Comparison of ENCODE assay signal across 8 mouse cellular contexts in the genomic region with DNA sequence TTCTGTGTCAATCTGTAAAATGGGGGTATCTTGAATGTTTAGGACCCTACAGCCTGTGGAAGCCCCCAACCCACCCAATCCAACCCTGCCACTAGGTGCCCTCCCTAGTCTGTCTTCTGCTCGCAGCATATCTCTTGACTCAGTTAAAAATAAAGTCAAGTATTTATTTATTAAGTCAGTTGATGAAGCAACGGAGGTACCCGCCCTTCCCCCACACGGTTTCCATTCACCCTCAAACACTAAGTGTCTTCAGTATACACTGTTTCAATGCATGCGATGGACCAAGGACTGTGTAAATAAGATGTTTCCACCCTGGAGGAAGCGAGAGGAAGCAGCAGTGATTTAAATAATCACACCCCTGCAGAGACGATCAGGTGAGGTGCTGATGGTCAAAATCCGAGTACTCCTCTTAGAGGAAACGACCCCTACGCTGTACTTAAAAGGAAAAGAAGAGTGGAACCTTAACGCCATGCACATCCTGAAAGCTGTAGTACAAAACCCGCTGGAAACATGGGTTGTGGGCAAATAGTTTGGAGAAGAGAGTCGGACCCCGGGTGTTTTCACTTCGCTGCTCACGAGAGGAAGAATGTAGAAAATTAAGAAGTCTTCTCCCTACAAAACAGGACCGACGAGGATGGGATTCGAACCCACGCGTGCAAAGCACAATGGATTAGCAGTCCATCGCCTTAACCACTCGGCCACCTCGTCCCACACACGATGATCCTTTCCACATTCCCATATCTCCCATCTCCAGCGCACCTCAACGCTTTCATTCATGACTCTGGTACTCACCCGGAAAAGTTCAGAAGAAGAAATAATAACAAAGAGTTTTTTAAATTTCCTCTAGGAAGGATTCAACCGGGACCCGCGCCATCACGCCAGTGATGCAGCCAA. TPM values are rescaled to one million over a fixed set of nuclear protein-coding genes. Genes with fewer than 3 reads are reported as not detected.
DNase-seq lines count a peak whose midpoint lies in the region; ATAC-seq and TF ChIP-seq lines count a peak whose summit lies in the region.

No protein-coding gene starts in this region.

- TF ChIP-seq CTCF in stomach, postnatal 0 days (IDR thresholded peaks at IDR 0.05; ENCODE audit: low read depth), result no peak

- peaks cover 4% of the 10 kb centered on the region; the same call in 1 of the 2 replicates for H3K36me3 ChIP-seq in embryonic facial prominence, embryonic 10.5 days (replicated peaks)
- no peaks in the 10 kb centered on the region for H3K36me3 ChIP-seq in kidney, embryonic 14.5 days (ENCODE audit: control insufficient read depth, insufficient read depth, low read length)
- H3K36me3 ChIP-seq in stomach, postnatal 0 days (ENCODE audit: control insufficient read depth, insufficient read depth, low read length), result no peaks in the 10 kb centered on the region

- H3K4me3 ChIP-seq in embryonic facial prominence, embryonic 10.5 days, result peak overlapping the region; percentile 95
- peak overlapping the region; percentile 80 for H3K4me3 ChIP-seq in kidney, embryonic 14.5 days (ENCODE audit: low read length)
- peak overlapping the region; percentile 73 for H3K4me3 ChIP-seq in stomach, postnatal 0 days (ENCODE audit: low read depth, low read length)

- peak; percentile 60 to 62 for DNase-seq in urinary bladder, adult 18-20 months (ENCODE audit: low spot score in 2 of 2)
- DNase-seq in urinary bladder, postnatal 10 days (ENCODE audit: low spot score), result no peak
- DNase-seq in embryonic facial prominence, embryonic 10.5 days (ENCODE audit: low spot score), result peak; percentile 90
- peak; percentile 88 for DNase-seq in heart, adult 8-10 months (ENCODE audit: low spot score)
- peak; percentile 84 for DNase-seq in liver
- DNase-seq in neural tube, embryonic 10.5 days (ENCODE audit: extremely low spot score, low spot score), result peak; percentile 94
- peak; percentile 71 for DNase-seq in stomach, postnatal 0 days (ENCODE audit: low spot score)

- peak; percentile 56 for ATAC-seq in kidney, embryonic 14.5 days (ENCODE audit: low FRiP score, low TSS enrichment)
- no peak; the same call in 1 of the 2 replicates for ATAC-seq in stomach, postnatal 0 days (ENCODE audit: low FRiP score, low TSS enrichment)

- peaks cover 45% of the 10 kb centered on the region for H3K4me1 ChIP-seq in embryonic facial prominence, embryonic 10.5 days
- H3K4me1 ChIP-seq in kidney, embryonic 14.5 days (ENCODE audit: control insufficient read depth, insufficient read depth, low read length), result peaks cover 24% of the 10 kb centered on the region
- H3K4me1 ChIP-seq in stomach, postnatal 0 days (replicated peaks; ENCODE audit: control insufficient read depth, insufficient read depth), result peaks cover 6% of the 10 kb centered on the region

- peak overlapping the region; percentile 99 for H3K4me2 ChIP-seq in kidney, embryonic 14.5 days (replicated peaks; ENCODE audit: low read depth, low read length)
- H3K4me2 ChIP-seq in stomach, postnatal 0 days (replicated peaks; ENCODE audit: low read depth), result peak overlapping the region; percentile 96

- H3K9ac ChIP-seq in kidney, embryonic 14.5 days (ENCODE audit: low read depth, low read length), result peak overlapping the region; percentile 91
- H3K9ac ChIP-seq in stomach, postnatal 0 days (ENCODE audit: low read length), result peak overlapping the region; percentile 89

- H3K27ac ChIP-seq in embryonic facial prominence, embryonic 10.5 days (replicated peaks), result peak overlapping the region; percentile 95
- H3K27ac ChIP-seq in kidney, embryonic 14.5 days (ENCODE audit: low read depth, low read length), result peak overlapping the region; percentile 88; the same call in 1 of the 2 replicates
- peak overlapping the region; percentile 67; the same call in 1 of the 2 replicates for H3K27ac ChIP-seq in stomach, postnatal 0 days (replicated peaks)

- TF ChIP-seq EP300 in stomach, postnatal 0 days (optimal IDR thresholded peaks at IDR 0.05), result no peak

- H3K27me3 ChIP-seq in embryonic facial prominence, embryonic 10.5 days (replicated peaks; ENCODE audit: low read depth, poor library complexity, severe bottlenecking), result peaks cover 7% of the 10 kb centered on the region; the same call in 1 of the 2 replicates
- H3K27me3 ChIP-seq in kidney, embryonic 14.5 days (ENCODE audit: control insufficient read depth, insufficient read depth, low read length), result no peaks in the 10 kb centered on the region
- H3K27me3 ChIP-seq in stomach, postnatal 0 days (ENCODE audit: control insufficient read depth, insufficient read depth, low read length), result no peaks in the 10 kb centered on the region

- WGBS in embryonic facial prominence, embryonic 10.5 days, result 6% methylated on average over 32 of the region's 32 CpGs
- 5% methylated on average over 32 of the region's 32 CpGs for WGBS in kidney, embryonic 14.5 days
- 2% methylated on average over 32 of the region's 32 CpGs for WGBS in stomach, postnatal 0 days

- no peaks in the 10 kb centered on the region for H3K9me3 ChIP-seq in embryonic facial prominence, embryonic 10.5 days
- no peaks in the 10 kb centered on the region for H3K9me3 ChIP-seq in kidney, embryonic 14.5 days (ENCODE audit: control insufficient read depth, low read length)
- H3K9me3 ChIP-seq in stomach, postnatal 0 days (ENCODE audit: control insufficient read depth, low read length), result no peaks in the 10 kb centered on the region

RNA-seq across cellular contexts. Expression of a gene that starts 0.7 kb away (rescaled TPM):
- 34.7 and 36.1 TPM in 2 replicates for polyA plus RNA-seq in embryonic facial prominence, embryonic 10.5 days (2016; fragmentation: Nextera tagmentation; extraction: Ambion mirVana)
- 10 to 100 TPM; 45.0 to 47.2 (median 45.6) TPM for total RNA-seq in heart, adult 8-10 months (2022)
- 35.7 and 44.8 TPM in 2 replicates for polyA plus RNA-seq in kidney, embryonic 14.5 days (2014; fragmentation: Nextera tagmentation; extraction: Ambion mirVana)
- 22.3 and 23.6 TPM in 2 replicates for polyA plus RNA-seq in stomach, postnatal 0 days (2015; fragmentation: Nextera tagmentation; extraction: Ambion mirVana)

RNA-seq across cellular contexts. Expression of a gene that starts 0.8 kb away (rescaled TPM):
- polyA plus RNA-seq in embryonic facial prominence, embryonic 10.5 days (2016; fragmentation: Nextera tagmentation; extraction: Ambion mirVana), result 3.1 and 4.2 TPM in 2 replicates
- 1 to 10 TPM; 2.4 to 3.4 (median 2.6) TPM for total RNA-seq in heart, adult 8-10 months (2022)
- polyA plus RNA-seq in kidney, embryonic 14.5 days (2014; fragmentation: Nextera tagmentation; extraction: Ambion mirVana), result 1.2 and 1.5 TPM in 2 replicates
- polyA plus RNA-seq in stomach, postnatal 0 days (2015; fragmentation: Nextera tagmentation; extraction: Ambion mirVana), result 0.24 and 1.1 TPM in 2 replicates

RNA-seq across cellular contexts. Expression of a gene that starts 3.2 kb away (rescaled TPM):
- polyA plus RNA-seq in embryonic facial prominence, embryonic 10.5 days (2016; fragmentation: Nextera tagmentation; extraction: Ambion mirVana), result 72.6 and 82.4 TPM in 2 replicates
- total RNA-seq in heart, adult 8-10 months (2022), result 10 to 100 TPM; 13.0 to 17.6 (median 15.6) TPM
- polyA plus RNA-seq in kidney, embryonic 14.5 days (2014; fragmentation: Nextera tagmentation; extraction: Ambion mirVana), result 43.3 and 57.5 TPM in 2 replicates
- polyA plus RNA-seq in stomach, postnatal 0 days (2015; fragmentation: Nextera tagmentation; extraction: Ambion mirVana), result 42.3 and 45.6 TPM in 2 replicates

RNA-seq across cellular contexts. Expression of a gene that starts 12.4 kb away (rescaled TPM):
- polyA plus RNA-seq in embryonic facial prominence, embryonic 10.5 days (2016; fragmentation: Nextera tagmentation; extraction: Ambion mirVana), result 2.4 and 3.2 TPM in 2 replicates
- total RNA-seq in heart, adult 8-10 months (2022), result 1 to 10 TPM in 3 of 4 experiments, under 1 TPM in 1; 0.79 to 2.6 (median 2.0) TPM
- polyA plus RNA-seq in kidney, embryonic 14.5 days (2014; fragmentation: Nextera tagmentation; extraction: Ambion mirVana), result 2.5 and 4.8 TPM in 2 replicates
- polyA plus RNA-seq in stomach, postnatal 0 days (2015; fragmentation: Nextera tagmentation; extraction: Ambion mirVana), result 2.6 TPM in 2 replicates

RNA-seq across cellular contexts. Expression of a gene that starts 14.3 kb away (rescaled TPM):
- polyA plus RNA-seq in embryonic facial prominence, embryonic 10.5 days (2016; fragmentation: Nextera tagmentation; extraction: Ambion mirVana), result 7.1 and 8.5 TPM in 2 replicates
- 10 to 100 TPM in 2 of 4 experiments, 1 to 10 TPM in 2; 8.8 to 11.9 (median 10.6) TPM for total RNA-seq in heart, adult 8-10 months (2022)
- polyA plus RNA-seq in kidney, embryonic 14.5 days (2014; fragmentation: Nextera tagmentation; extraction: Ambion mirVana), result 3.5 and 7.9 TPM in 2 replicates
- 1.7 and 1.8 TPM in 2 replicates for polyA plus RNA-seq in stomach, postnatal 0 days (2015; fragmentation: Nextera tagmentation; extraction: Ambion mirVana)
